Mouse (Mus musculus) liver, adult 2 months (tissue): Measurements from ENCODE around the gene Sost.

Source experiments
- CTCF ChIP-seq: fragments of 200-500 bp; IDR thresholded peaks from 2 replicates; pipeline ENCODE4 v1.5.1; 2011; ENCODE audit warnings: low read depth, low read length, control low read depth
- POLR2A ChIP-seq: fragments of 200-500 bp; IDR thresholded peaks from 2 replicates; pipeline ENCODE4 v1.6.1; 2011; ENCODE audit warnings: low read length, control low read depth; ENCODE audit not compliant: insufficient read depth; ENCODE audit errors: extremely low read depth

DNA sequence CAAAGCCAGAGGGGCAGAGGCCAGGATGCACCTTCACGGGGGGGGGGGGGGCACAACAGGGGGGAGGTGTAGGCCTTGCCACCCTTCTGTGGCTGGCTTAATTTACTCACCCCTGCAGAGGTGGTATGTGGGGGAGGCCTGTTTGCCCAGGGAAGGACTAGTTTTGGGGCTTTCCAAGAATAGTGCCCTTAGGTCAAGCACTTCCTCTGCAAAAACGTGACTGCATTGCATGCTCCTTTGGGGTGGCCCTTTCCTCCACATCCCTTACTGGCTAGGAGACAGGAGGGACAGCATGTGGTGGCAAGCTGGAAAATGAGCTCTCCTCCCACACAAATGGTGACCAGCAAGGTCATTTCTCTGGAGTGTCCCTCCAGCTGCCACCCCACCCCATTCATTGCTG, 1.3 kb downstream of the Sost start:
- no peak for TF ChIP-seq POLR2A
- TF ChIP-seq CTCF: no peak
